Comparison of ENCODE assay signal across 18 mouse cellular contexts in genomic region chr1:194034199-194034883, GRCm38 (mm10).
A peak's percentile ranks its signal among the peaks of the same experiment; 100 is the strongest.
DNase-seq lines count a peak whose midpoint lies in the region; ATAC-seq lines count a peak whose summit lies in the region.
"Had no signal": no experiment of that assay in that cellular context is flagged by ENCODE, and none has a peak within 500 bp of the region (broad histone marks: within the 10 kb centered on the region; RNA-seq: fewer than 3 reads in every experiment).

No protein-coding gene starts in this region.

- H3K4me3 ChIP-seq in liver, embryonic 15.5 days (replicated peaks) = no peak overlapping the region
- H3K4me3 ChIP-seq in liver, embryonic 12.5 days = no peak overlapping the region
- no peak overlapping the region for H3K4me3 ChIP-seq in forebrain, embryonic 14.5 days (ENCODE audit: low read depth, low read length)
- H3K4me3 ChIP-seq in midbrain, embryonic 14.5 days (replicated peaks; ENCODE audit: low read depth, low read length) = no peak overlapping the region
- H3K4me3 ChIP-seq: erythroblast, embryonic 14.5 days; gastrocnemius, adult 2 months; left cerebral cortex, adult 2 months; megakaryocyte, embryonic 14.5 days had no signal

- no peaks in the 10 kb centered on the region for H3K27me3 ChIP-seq in liver, embryonic 15.5 days
- no peaks in the 10 kb centered on the region for H3K27me3 ChIP-seq in liver, embryonic 12.5 days (replicated peaks)
- H3K27me3 ChIP-seq in forebrain, embryonic 14.5 days (replicated peaks; ENCODE audit: control insufficient read depth, insufficient read depth, low read length) = no peaks in the 10 kb centered on the region
- H3K27me3 ChIP-seq in midbrain, embryonic 14.5 days (ENCODE audit: control insufficient read depth, insufficient read depth, low read length) = no peaks in the 10 kb centered on the region

- H3K4me2 ChIP-seq in liver, embryonic 15.5 days = no peak overlapping the region
- no peak overlapping the region for H3K4me2 ChIP-seq in liver, embryonic 12.5 days
- no peak overlapping the region for H3K4me2 ChIP-seq in forebrain, embryonic 14.5 days (ENCODE audit: low read length)
- no peak overlapping the region for H3K4me2 ChIP-seq in midbrain, embryonic 14.5 days (ENCODE audit: low read length)
- H3K4me2 ChIP-seq: heart, embryonic 11.5 days; lung, embryonic 14.5 days had no signal

- DNase-seq in embryo, embryonic 11 days = peak; percentile 36
- DNase-seq in forebrain, embryonic 14.5 days (ENCODE audit: low spot score) = peak; percentile 49
- peak; percentile 45 for DNase-seq in midbrain, embryonic 14.5 days
- DNase-seq in layer of hippocampus, adult 8-10 months (ENCODE audit: low spot score in 2 of 2) = no peak
- DNase-seq: adrenal gland, postnatal 36 days; cerebellum, postnatal 36 days; gastrocnemius, adult 2 months; kidney, adult 9 months; lung, embryonic 14.5 days had no signal

- H3K27ac ChIP-seq in liver, embryonic 15.5 days (replicated peaks) = no peak overlapping the region
- H3K27ac ChIP-seq in liver, embryonic 12.5 days = no peak overlapping the region
- H3K27ac ChIP-seq in forebrain, embryonic 14.5 days (ENCODE audit: low read depth, low read length) = 0 out of 2 replicates have a peak overlapping the region, but pooled peaks have one; percentile 10
- 0 out of 2 replicates have a peak overlapping the region, but pooled peaks have one; percentile 15 for H3K27ac ChIP-seq in midbrain, embryonic 14.5 days (replicated peaks; ENCODE audit: low read depth, low read length)
- H3K27ac ChIP-seq: gastrocnemius, adult 2 months; left cerebral cortex, adult 2 months had no signal

- H3K4me1 ChIP-seq in liver, embryonic 15.5 days (replicated peaks) = no peaks in the 10 kb centered on the region
- no peaks in the 10 kb centered on the region for H3K4me1 ChIP-seq in liver, embryonic 12.5 days
- peaks cover 20% of the 10 kb centered on the region for H3K4me1 ChIP-seq in forebrain, embryonic 14.5 days (ENCODE audit: control insufficient read depth, insufficient read depth, low read length)
- H3K4me1 ChIP-seq in midbrain, embryonic 14.5 days (ENCODE audit: control insufficient read depth, insufficient read depth, low read length) = peaks cover 9% of the 10 kb centered on the region
- H3K4me1 ChIP-seq: megakaryocyte, embryonic 14.5 days had no signal

- WGBS in liver, embryonic 15.5 days (ENCODE audit: insufficient replicate concordance) = 49% methylated on average over 5 of the region's 5 CpGs
- 59% methylated on average over 5 of the region's 5 CpGs for WGBS in liver, embryonic 12.5 days (ENCODE audit: insufficient replicate concordance)
- WGBS in forebrain, embryonic 14.5 days = 11% methylated on average over 5 of the region's 5 CpGs
- WGBS in midbrain, embryonic 14.5 days = 8% methylated on average over 5 of the region's 5 CpGs

- H3K36me3 ChIP-seq in liver, embryonic 15.5 days (replicated peaks) = no peaks in the 10 kb centered on the region
- no peaks in the 10 kb centered on the region for H3K36me3 ChIP-seq in liver, embryonic 12.5 days
- H3K36me3 ChIP-seq in forebrain, embryonic 14.5 days (ENCODE audit: control insufficient read depth, insufficient read depth, low read length) = no peaks in the 10 kb centered on the region
- H3K36me3 ChIP-seq in midbrain, embryonic 14.5 days (ENCODE audit: control insufficient read depth, insufficient read depth, low read length) = no peaks in the 10 kb centered on the region
- H3K36me3 ChIP-seq: G1E had no signal

- H3K9me3 ChIP-seq in liver, embryonic 15.5 days (replicated peaks) = no peaks in the 10 kb centered on the region
- no peaks in the 10 kb centered on the region for H3K9me3 ChIP-seq in liver, embryonic 12.5 days (replicated peaks)
- H3K9me3 ChIP-seq in forebrain, embryonic 14.5 days (replicated peaks; ENCODE audit: control insufficient read depth, low read length) = no peaks in the 10 kb centered on the region
- no peaks in the 10 kb centered on the region for H3K9me3 ChIP-seq in midbrain, embryonic 14.5 days (ENCODE audit: control insufficient read depth, low read length)
- H3K9me3 ChIP-seq: G1E had no signal

- H3K9ac ChIP-seq in liver, embryonic 15.5 days = no peak overlapping the region
- H3K9ac ChIP-seq in liver, embryonic 12.5 days = no peak overlapping the region
- H3K9ac ChIP-seq in forebrain, embryonic 14.5 days (ENCODE audit: low read length) = no peak overlapping the region
- no peak overlapping the region for H3K9ac ChIP-seq in midbrain, embryonic 14.5 days (replicated peaks; ENCODE audit: low read length)
- H3K9ac ChIP-seq: lung, embryonic 14.5 days had no signal

- ATAC-seq in liver, embryonic 15.5 days (ENCODE audit: insufficient read depth) = 0 out of 2 replicates have a peak, but pooled peaks have one; percentile 15
- ATAC-seq in liver, embryonic 12.5 days = no peak
- ATAC-seq in forebrain, embryonic 14.5 days = peak; percentile 43; the same call in 1 of the 2 replicates
- ATAC-seq in midbrain, embryonic 14.5 days (ENCODE audit: low FRiP score, low TSS enrichment) = no peak
- no peak for ATAC-seq in granulocyte monocyte progenitor cell, adult 5-6 weeks (replicated peaks; ENCODE audit: poor library complexity, severe bottlenecking)
- ATAC-seq in megakaryocyte-erythroid progenitor cell, adult 5-6 weeks (replicated peaks; ENCODE audit: low FRiP score, low TSS enrichment, poor library complexity, severe bottlenecking) = no peak

Comparison
In these comparisons a context has a peak if more than half of its experiments do, and no peak if none do; other contexts are left out.
1. ATAC-seq: peak in liver, embryonic 15.5 days (single experiment) and forebrain, embryonic 14.5 days (single experiment); none in liver, embryonic 12.5 days (single experiment), midbrain, embryonic 14.5 days (single experiment), granulocyte monocyte progenitor cell, adult 5-6 weeks (single experiment) and megakaryocyte-erythroid progenitor cell, adult 5-6 weeks (single experiment).
2. H3K27ac ChIP-seq: peak in forebrain, embryonic 14.5 days (single experiment) and midbrain, embryonic 14.5 days (single experiment); none in liver, embryonic 15.5 days (single experiment) and liver, embryonic 12.5 days (single experiment).
3. DNase-seq: peak in embryo, embryonic 11 days (single experiment), forebrain, embryonic 14.5 days (single experiment) and midbrain, embryonic 14.5 days (single experiment); none in layer of hippocampus, adult 8-10 months (0 of 2).